Mouse (Mus musculus): Measurements from ENCODE around the gene Alg14.

Gene Alg14

DNA sequence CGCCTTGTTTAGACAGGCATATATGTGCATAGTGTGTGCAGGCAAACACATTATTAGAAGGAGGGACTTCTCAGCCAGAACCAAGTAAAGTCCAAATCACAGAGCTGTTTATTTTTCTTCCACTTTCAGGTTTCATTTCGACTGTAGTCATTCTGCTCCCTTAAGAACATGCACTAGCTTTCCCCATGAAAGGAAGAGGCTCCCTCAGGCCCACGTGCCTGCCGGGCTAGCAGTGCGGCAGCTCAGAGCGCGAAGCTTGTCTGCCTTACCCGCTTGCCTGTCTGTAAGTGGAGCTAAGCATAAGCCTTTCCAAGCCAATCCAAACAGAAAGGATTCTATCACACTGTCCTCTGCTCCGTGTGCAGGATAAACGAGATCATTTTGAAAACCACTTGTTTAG lies 38.1 kb downstream of the Alg14 start:
- no peak for DNase-seq (ENCODE audit: extremely low read depth, insufficient read length, low spot score)

GRCm38 (mm10) chr3:121330244-121330646 lies 38.7 kb downstream of the Alg14 start:
- no peak for DNase-seq (ENCODE audit: extremely low read depth, insufficient read length, low spot score)

GRCm38 (mm10) chr3:121336234-121336890 lies 44.8 kb downstream of the Alg14 start:
- no peak for DNase-seq (ENCODE audit: extremely low read depth, insufficient read length, low spot score)

GRCm38 (mm10) chr3:121338687-121339086 lies 47.1 kb downstream of the Alg14 start:
- DNase-seq (ENCODE audit: extremely low read depth, insufficient read length, low spot score), result no peak

DNA sequence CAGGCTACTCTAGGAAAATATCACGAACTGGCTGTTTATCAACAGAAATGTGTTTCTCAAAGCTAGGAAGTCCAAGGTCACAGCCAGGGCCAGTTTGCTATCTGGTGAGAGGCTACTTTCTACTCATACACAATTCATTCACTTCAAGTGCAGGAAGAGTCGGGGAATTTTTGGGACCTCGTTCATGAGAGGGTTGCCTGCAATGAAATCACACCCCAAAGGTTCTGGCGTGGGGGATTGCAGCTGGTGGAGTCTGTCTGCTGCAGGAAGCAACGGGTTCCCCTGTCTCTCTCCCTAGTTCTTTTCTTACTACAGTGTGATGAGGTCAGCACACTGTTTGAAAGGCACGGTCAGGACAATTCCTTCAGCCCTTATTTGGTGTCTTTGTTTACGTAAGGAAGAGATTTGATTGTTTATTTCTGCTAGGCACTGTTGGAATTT lies 48.8 kb downstream of the Alg14 start:
- no peak for DNase-seq (ENCODE audit: extremely low read depth, insufficient read length, low spot score)

GRCm38 (mm10) chr3:121343224-121343623 lies 51.7 kb downstream of the Alg14 start:
- no peak for DNase-seq (ENCODE audit: extremely low read depth, insufficient read length, low spot score)

- no peak for DNase-seq (ENCODE audit: extremely low read depth, insufficient read length, low spot score)
These were observed 52.7 kb downstream of the Alg14 start for GRCm38 (mm10) chr3:121344056-121344945.

GRCm38 (mm10) chr3:121344951-121345642 lies 53.5 kb downstream of the Alg14 start:
- DNase-seq (ENCODE audit: extremely low read depth, insufficient read length, low spot score), result no peak

GRCm38 (mm10) chr3:121345643-121346000 lies 54.0 kb downstream of the Alg14 start:
- DNase-seq (ENCODE audit: extremely low read depth, insufficient read length, low spot score), result no peak

DNA sequence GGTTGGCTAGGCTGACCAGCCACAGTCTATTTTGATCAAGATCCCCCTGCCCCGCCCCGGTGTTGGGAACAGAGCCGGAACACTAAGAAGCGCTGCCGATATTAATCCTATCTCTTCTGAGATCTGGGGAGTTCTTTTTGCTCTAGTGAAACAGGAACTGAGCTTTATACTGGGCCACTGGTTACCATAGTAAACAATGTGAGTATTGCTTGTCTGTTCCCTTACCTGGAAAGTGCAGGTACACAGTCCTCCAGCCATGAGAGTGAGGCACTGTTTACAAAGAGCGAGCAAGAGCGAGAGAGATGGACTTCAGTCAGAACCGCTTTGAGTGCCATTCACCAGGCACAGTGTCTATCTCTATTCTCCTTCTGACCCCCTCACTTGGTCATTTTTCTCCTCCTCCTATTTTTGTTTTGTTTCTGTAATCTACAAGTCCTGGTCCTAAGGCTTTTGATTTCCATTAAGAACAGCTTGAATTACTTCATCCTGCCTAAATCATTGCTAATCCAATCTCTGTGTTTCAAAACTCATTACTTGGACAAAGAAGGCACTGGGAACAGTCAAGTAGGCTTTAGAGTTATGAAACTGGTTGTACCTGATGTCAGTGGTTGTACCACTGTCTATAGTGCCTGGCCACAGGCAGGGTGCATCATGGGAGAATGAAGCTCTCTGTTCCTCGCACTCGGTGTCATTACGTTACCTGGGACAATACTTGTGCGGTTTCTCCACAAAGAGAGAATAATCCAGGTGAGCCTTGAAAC lies 55.1 kb downstream of the Alg14 start:
- DNase-seq (ENCODE audit: extremely low read depth, insufficient read length, low spot score), result no peak

- no peak for DNase-seq (ENCODE audit: extremely low read depth, insufficient read length, low spot score)
These were observed 57.2 kb downstream of the Alg14 start for GRCm38 (mm10) chr3:121348792-121349191.

DNA sequence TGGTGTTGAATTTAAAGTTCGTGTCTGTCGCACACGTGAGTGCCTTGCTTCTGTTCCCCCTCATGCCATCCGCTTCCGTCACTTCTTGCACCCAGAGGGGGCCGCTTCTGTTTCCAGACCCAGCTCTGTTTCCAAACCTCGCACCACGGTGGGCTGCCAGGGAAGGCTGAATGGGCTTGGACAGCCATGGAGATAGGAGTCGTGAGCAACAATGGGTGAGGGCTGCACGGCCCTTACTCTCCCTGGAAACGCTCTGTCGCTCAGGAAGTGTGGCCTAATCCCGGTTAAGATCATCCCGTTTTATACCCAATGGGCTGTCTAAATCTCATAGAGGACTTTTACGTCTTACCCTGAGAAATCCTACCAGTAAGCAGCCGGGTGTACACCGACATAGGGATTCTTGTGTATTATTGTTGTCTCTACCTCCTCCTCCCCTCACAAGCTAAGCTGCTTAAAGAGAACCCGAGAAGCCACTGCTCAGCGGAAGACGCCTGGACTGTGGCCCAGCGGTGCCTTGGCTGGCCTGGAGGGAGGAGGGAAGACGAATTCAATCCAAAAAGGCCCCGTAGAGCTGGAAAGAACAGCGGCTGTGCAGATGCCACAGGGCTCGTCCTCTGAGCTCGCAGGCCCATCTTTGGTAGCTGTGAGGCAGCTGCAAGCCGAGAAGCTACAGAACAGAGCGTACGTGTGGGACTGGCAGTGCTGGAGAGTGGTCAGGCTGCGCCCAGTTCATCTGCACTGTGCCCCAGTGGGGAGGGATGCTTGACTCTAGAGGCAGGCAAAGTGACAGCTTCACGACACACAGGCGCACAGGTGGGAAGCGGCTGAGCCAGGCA lies 58.0 kb downstream of the Alg14 start:
- DNase-seq (ENCODE audit: extremely low read depth, insufficient read length, low spot score), result no peak

DNA sequence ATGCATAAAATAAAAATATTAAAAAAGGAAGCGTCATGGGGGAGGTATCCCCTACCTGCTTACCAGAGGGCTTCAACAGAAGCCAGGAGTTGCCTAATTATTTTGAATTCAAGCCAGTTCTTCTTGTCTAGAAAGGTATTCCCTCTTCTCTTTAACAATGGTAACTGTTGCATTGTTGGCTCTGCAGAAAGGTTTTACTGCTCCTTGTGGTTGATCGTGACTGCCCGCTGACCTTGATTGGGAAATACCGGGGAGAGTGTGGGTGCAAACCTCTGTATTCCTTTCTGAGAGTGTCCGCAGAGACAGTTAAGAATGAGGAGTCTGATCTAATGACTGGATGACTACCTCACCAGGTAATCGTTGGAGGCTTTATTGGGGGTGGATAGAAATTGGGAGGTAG lies 59.7 kb downstream of the Alg14 start:
- no peak for DNase-seq (ENCODE audit: extremely low read depth, insufficient read length, low spot score)

GRCm38 (mm10) chr3:121354281-121354680 lies 62.7 kb downstream of the Alg14 start:
- no peak for DNase-seq (ENCODE audit: extremely low read depth, insufficient read length, low spot score)

GRCm38 (mm10) chr3:121354861-121355470 lies 63.4 kb downstream of the Alg14 start:
- no peak for DNase-seq (ENCODE audit: extremely low read depth, insufficient read length, low spot score)

- no peak for DNase-seq (ENCODE audit: extremely low read depth, insufficient read length, low spot score)
These were observed 64.0 kb downstream of the Alg14 start for GRCm38 (mm10) chr3:121355569-121355968.

GRCm38 (mm10) chr3:121356111-121356510 lies 64.5 kb downstream of the Alg14 start:
- DNase-seq (ENCODE audit: extremely low read depth, insufficient read length, low spot score), result no peak

- DNase-seq (ENCODE audit: extremely low read depth, insufficient read length, low spot score), result no peak
These were observed 65.5 kb downstream of the Alg14 start for GRCm38 (mm10) chr3:121357030-121357429.

GRCm38 (mm10) chr3:121358285-121358684 lies 66.7 kb downstream of the Alg14 start:
- no peak for DNase-seq (ENCODE audit: extremely low read depth, insufficient read length, low spot score)

Data from 3134 (cell line).